Mouse (Mus musculus) layer of hippocampus, adult 9-10 months (tissue): ENCODE data around the gene Olfr474.
"Not testable (repeated sequence)": the region's sequence is repeated elsewhere in the genome, so short reads cannot be mapped to it uniquely, and the experiment has no call there.

Experiments used
- DNase-seq: peaks from one replicate; pipeline ENCODE4 v3.0.0; 2022; ENCODE audit warnings: low spot score

Olfr474 gene

DNA sequence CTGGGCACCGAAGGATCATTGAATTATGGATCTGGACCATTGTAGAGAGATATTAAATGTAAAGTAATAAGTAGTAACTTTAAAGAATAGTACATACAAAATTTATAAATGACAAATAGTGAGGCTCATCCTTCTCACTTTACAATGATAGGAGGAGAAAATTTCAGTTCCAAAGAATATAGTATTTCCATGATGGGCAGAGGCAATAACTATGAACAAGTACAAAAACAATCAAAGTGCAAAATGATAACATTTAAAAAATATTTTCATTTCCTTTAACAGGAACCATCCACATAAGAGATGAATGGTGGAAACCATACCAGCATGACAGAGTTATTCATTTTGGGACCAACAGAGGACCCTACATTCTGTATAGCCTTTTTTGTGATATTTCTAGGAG is at the start of gene Olfr474:
Gene Olfr474 (plus strand): TSS at position 301 of the 400 bp plus-strand sequence.
- no peak for DNase-seq

DNA sequence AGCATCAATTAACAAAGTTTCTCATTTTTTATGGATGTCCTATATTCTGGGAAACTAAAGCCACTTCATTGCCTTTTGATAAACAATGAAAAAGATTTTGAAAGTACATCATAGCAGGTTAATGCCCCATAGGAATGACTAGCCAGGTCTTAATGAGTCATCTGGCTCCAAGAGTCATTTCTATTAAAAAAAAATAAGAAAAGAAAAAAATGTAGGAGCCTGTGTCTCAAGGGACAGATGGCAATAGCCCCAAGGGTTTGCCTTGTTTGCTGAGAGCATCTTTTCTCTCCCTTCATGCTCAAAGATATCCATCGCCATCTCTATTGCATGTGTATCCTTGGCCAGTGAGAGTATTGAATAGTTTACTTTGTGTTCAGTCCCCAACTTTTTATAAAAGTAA is 24.3 kb upstream of the Olfr474 start, which contains the start of gene Olfr473:
Gene Olfr473 (plus strand): TSS at position 301 of the 400 bp plus-strand sequence.
- no peak for DNase-seq

DNA sequence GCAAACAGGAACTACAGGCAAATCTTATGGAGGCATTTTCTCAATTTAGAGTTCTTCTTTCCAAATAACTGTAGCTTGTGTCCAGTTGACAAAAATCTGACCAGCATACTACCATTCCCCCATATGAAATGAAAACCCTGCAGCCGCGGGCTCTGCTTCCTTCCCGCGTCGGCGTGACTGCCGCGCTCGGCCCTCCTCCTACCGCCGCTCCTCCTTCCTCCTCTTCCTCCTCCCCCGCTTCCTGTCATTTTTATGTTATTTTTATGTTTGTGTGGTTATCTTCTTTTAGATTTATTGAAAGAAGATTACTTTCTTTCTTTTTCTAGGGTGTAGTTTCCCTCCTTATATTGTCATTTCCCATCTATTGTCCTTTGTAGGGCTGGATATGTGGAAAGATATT is 1.9 kb upstream of the Olfr474 start:
- not testable (repeated sequence) for DNase-seq

DNA sequence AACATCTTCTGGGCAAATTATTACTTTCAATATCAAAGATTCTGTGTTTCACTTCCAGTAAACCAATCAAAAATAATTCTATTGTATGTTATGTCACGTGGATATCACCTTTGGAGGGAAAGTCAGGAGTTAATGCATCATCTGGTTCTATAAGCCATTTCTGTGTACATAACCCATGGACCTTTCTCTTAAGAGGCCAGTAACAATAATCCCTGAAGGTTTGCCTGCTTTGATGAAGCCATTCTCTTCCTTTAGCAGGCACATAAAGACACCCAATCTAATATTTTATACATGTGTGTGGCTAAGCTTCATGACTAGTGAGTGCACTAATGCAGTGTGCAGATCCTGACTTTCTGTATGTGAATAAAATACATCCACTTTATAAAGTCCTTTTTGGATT is 10.1 kb downstream of the Olfr474 start, which contains the start of gene Olfr476:
Gene Olfr476 (plus strand): TSS at position 301 of the 400 bp plus-strand sequence.
- no peak for DNase-seq

DNA sequence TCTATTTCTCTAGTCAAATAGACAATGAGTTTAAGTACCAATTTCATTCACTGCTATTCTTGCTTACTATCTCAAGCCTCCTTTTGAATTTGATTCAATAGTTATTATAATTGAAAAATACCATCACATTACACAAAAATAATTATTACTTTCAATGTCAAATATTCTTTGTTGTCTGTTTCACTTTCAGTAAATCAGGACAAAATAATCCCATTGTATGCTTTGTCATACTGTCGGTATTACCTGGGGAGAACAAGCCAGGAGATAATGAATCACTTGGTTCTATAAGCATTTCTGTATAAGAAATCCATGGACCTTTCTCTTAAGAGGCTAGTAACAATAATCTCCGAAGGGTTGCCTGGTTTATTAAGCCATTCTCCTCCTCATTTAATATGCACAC is 31.9 kb downstream of the Olfr474 start, which contains the start of gene Olfr477:
Gene Olfr477 (plus strand): TSS at position 301 of the 400 bp plus-strand sequence.
- no peak for DNase-seq
